ENCODE assay signal across 24 mouse cellular contexts in the genomic region with DNA sequence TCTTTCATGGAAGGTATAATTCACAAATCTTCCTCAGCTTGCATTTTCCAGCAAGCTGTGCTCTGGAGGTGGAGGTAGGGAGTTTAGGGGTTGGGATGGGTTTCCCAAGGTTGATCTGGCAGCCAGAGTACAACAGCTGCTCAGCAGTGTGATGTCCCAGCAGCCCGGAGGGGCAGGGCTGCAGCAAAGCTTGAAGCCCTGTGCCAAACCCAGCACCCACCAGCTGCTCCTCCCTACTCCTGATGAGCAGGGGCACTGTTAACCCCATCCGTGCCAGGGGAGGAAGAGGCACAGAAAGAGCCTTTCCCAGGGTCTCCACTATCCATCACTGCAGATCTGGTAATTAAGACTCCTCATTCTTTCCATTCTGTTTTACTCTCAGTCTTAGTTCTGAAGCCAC.
A peak's percentile ranks its signal among the peaks of the same experiment; 100 is the strongest.
DNase-seq lines count a peak whose midpoint lies in the region; ATAC-seq lines count a peak whose summit lies in the region.
"Had no signal": no experiment of that assay in that cellular context is flagged by ENCODE, and none has a peak within 500 bp of the region (broad histone marks: within the 10 kb centered on the region; RNA-seq: fewer than 3 reads in every experiment).

No protein-coding gene starts in this region.

- no peak overlapping the region for H3K9ac ChIP-seq in midbrain, embryonic 11.5 days (ENCODE audit: low read length)
- H3K9ac ChIP-seq: embryonic facial prominence, embryonic 13.5 days; heart, embryonic 12.5 days; intestine, embryonic 15.5 days; liver, postnatal 0 days; midbrain, embryonic 15.5 days had no signal

- no peak for ATAC-seq in cerebellum, adult (ENCODE audit: insufficient number of reproducible peaks, low FRiP score, low TSS enrichment)
- ATAC-seq in midbrain, embryonic 11.5 days (ENCODE audit: low FRiP score), result no peak
- ATAC-seq: activated CD4-positive, CD25-positive, alpha-beta regulatory T cell, adult 4 months; forebrain, embryonic 16.5 days; intestine, embryonic 15.5 days; liver, postnatal 0 days; midbrain, embryonic 15.5 days had no signal

- no peak overlapping the region for H3K4me3 ChIP-seq in midbrain, embryonic 11.5 days (ENCODE audit: low read depth, low read length)
- no peak overlapping the region for H3K4me3 ChIP-seq in midbrain, embryonic 10.5 days
- H3K4me3 ChIP-seq: embryonic facial prominence, embryonic 13.5 days; heart, embryonic 12.5 days; intestine, embryonic 15.5 days; left cerebral cortex, adult 2 months; midbrain, embryonic 15.5 days had no signal

- peak; percentile 81 to 91 for DNase-seq in cerebellum, postnatal 10 days
- peak; percentile 22 for DNase-seq in gastrocnemius, postnatal 10 days
- no peak for DNase-seq in gastrocnemius, adult 18-20 months (ENCODE audit: low spot score)
- peak; percentile 92 for DNase-seq in left cerebral cortex, postnatal 4 days
- no peak for DNase-seq in left cerebral cortex, adult 9 months (ENCODE audit: low spot score in 2 of 2)
- peak; percentile 26 for DNase-seq in midbrain, embryonic 11.5 days (ENCODE audit: low spot score, missing footprints)
- DNase-seq in midbrain, embryonic 10.5 days (ENCODE audit: low spot score), result no peak
- DNase-seq: adrenal gland, adult 8-10 months; cerebellum, adult 8-10 months; heart, postnatal 10 days; kidney, adult 8-10 months; kidney, postnatal 10 days; liver, postnatal 0 days; thymus, adult 18-20 months; thymus, postnatal 36 days had no signal

- no peaks in the 10 kb centered on the region for H3K9me3 ChIP-seq in midbrain, embryonic 11.5 days (ENCODE audit: control insufficient read depth, low read length)
- H3K9me3 ChIP-seq in midbrain, embryonic 10.5 days (replicated peaks), result no peaks in the 10 kb centered on the region; the same call in 1 of the 2 replicates
- H3K9me3 ChIP-seq: embryonic facial prominence, embryonic 13.5 days; heart, embryonic 12.5 days; intestine, embryonic 15.5 days; midbrain, embryonic 15.5 days had no signal

- no peak overlapping the region for H3K27ac ChIP-seq in midbrain, embryonic 11.5 days (ENCODE audit: low read depth, low read length)
- no peak overlapping the region for H3K27ac ChIP-seq in midbrain, embryonic 10.5 days (replicated peaks)
- H3K27ac ChIP-seq: embryonic facial prominence, embryonic 13.5 days; intestine, embryonic 15.5 days; left cerebral cortex, adult 2 months; midbrain, embryonic 15.5 days had no signal

- WGBS in midbrain, embryonic 11.5 days, result 58% methylated on average over 2 of the region's 2 CpGs
- WGBS in midbrain, embryonic 10.5 days, result 50% methylated on average over 2 of the region's 2 CpGs

- H3K4me2 ChIP-seq in midbrain, embryonic 11.5 days, result no peak overlapping the region
- H3K4me2 ChIP-seq: embryonic facial prominence, embryonic 13.5 days; heart, embryonic 12.5 days; intestine, embryonic 15.5 days; liver, embryonic 11.5 days; midbrain, embryonic 15.5 days had no signal

- no peaks in the 10 kb centered on the region for H3K4me1 ChIP-seq in midbrain, embryonic 11.5 days (ENCODE audit: control insufficient read depth, insufficient read depth, low read length)
- no peaks in the 10 kb centered on the region for H3K4me1 ChIP-seq in midbrain, embryonic 10.5 days
- H3K4me1 ChIP-seq: heart, embryonic 12.5 days; intestine, embryonic 15.5 days; midbrain, embryonic 15.5 days had no signal

- no peaks in the 10 kb centered on the region for H3K27me3 ChIP-seq in midbrain, embryonic 11.5 days (ENCODE audit: control insufficient read depth, insufficient read depth, low read length)
- H3K27me3 ChIP-seq in midbrain, embryonic 10.5 days (ENCODE audit: low read depth, poor library complexity, severe bottlenecking), result no peaks in the 10 kb centered on the region
- H3K27me3 ChIP-seq: heart, embryonic 12.5 days; intestine, embryonic 15.5 days; midbrain, embryonic 15.5 days had no signal

- intact Hi-C loops in left cerebral cortex, postnatal 4 days (cut with DNase I), result no loop called here

- H3K36me3 ChIP-seq in midbrain, embryonic 11.5 days (ENCODE audit: control insufficient read depth, insufficient read depth, low read length), result no peaks in the 10 kb centered on the region
- H3K36me3 ChIP-seq in midbrain, embryonic 10.5 days, result no peaks in the 10 kb centered on the region
- H3K36me3 ChIP-seq: embryonic facial prominence, embryonic 13.5 days; heart, embryonic 12.5 days; intestine, embryonic 15.5 days; midbrain, embryonic 15.5 days had no signal

Comparison
In these comparisons a context has a peak if more than half of its experiments do, and no peak if none do; other contexts are left out.
1. DNase-seq: peak in cerebellum, postnatal 10 days (2 of 2), gastrocnemius, postnatal 10 days (single experiment), left cerebral cortex, postnatal 4 days (single experiment) and midbrain, embryonic 11.5 days (single experiment); none in gastrocnemius, adult 18-20 months (single experiment), left cerebral cortex, adult 9 months (0 of 2) and midbrain, embryonic 10.5 days (single experiment).